Mouse (Mus musculus): ENCODE results near the gene Kdm4d. TPM values are rescaled to one million over a fixed set of nuclear protein-coding genes. Genes with fewer than 3 reads are reported as not detected.

The Kdm4d gene
- polyA plus RNA-seq, 1 experiment from 2014 or later, result 0.21 TPM

DNA sequence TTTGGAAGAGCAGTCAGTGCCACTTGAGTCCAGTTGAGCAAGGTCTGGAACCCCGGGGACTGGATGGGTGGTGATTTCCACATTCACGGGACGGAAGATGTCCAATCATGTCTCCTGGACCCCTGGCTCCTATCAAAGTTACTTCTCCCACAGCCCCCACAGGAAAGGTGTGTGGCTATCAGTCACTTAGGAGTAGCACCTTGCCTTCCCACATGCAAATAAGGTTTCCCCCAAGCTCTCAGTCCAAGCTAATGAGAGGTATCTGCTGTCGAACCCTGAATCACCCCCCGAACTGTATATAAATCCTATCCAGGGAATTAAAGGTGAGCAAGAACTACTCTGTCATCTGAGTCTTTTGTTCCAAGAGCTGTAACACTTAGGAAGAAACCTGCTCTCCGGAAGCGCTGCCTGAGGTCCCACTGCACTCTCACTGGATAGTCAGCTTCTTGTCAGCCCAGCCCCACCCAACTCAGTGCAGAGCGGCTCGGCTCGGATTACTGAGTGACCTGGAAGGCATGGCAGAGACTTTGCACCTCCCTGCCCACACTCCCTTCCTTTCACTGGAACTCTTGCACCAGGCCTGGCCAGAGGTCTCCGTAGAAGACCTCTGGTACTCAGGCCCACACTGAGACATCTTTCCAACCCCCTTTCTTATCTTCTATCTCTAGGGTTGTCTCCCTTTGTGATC, 66.9 kb downstream of the Kdm4d start:
- Histone ChIP-seq H3K27ac (no peak overlapping the region), H3K27me3 (no peaks in the 10 kb centered on the region), H3K4me3 (no peak overlapping the region), H3K9ac (no peak overlapping the region), H3K4me1 (no peaks in the 10 kb centered on the region), H3K4me2 (no peak overlapping the region), H3K36me3 (ENCODE audit: poor library complexity, severe bottlenecking) (no peaks in the 10 kb centered on the region), H3K9me3 (replicated peaks) (no peaks in the 10 kb centered on the region)
- no peak for ATAC-seq
- 63% methylated on average over 11 of the region's 11 CpGs for WGBS

Other genes with a start within 250 kb of the Kdm4d start
- gene Sesn3, start 225.4 kb downstream of the Kdm4d start, polyA plus RNA-seq (2015; fragmentation: Nextera tagmentation; extraction: Ambion mirVana), result 15.5 and 16.2 TPM in 2 replicates
- 4.2 and 4.6 TPM in 2 replicates for gene Endod1, start 119.0 kb downstream of the Kdm4d start, polyA plus RNA-seq (2015; fragmentation: Nextera tagmentation; extraction: Ambion mirVana)
- gene Cwc15, start 135 bp upstream of the Kdm4d start, polyA plus RNA-seq (2015; fragmentation: Nextera tagmentation; extraction: Ambion mirVana), result 186 and 204 TPM in 2 replicates
- 10.6 and 11.9 TPM in 2 replicates for gene Amotl1, start 144.6 kb upstream of the Kdm4d start, polyA plus RNA-seq (2015; fragmentation: Nextera tagmentation; extraction: Ambion mirVana)
- not detected in 2 replicates for gene Piwil4, start 240.3 kb upstream of the Kdm4d start, polyA plus RNA-seq (2015; fragmentation: Nextera tagmentation; extraction: Ambion mirVana)

Measured in forebrain, embryonic 13.5 days (tissue).